Comparison of ENCODE assay signal across 8 mouse cellular contexts in the genomic region with DNA sequence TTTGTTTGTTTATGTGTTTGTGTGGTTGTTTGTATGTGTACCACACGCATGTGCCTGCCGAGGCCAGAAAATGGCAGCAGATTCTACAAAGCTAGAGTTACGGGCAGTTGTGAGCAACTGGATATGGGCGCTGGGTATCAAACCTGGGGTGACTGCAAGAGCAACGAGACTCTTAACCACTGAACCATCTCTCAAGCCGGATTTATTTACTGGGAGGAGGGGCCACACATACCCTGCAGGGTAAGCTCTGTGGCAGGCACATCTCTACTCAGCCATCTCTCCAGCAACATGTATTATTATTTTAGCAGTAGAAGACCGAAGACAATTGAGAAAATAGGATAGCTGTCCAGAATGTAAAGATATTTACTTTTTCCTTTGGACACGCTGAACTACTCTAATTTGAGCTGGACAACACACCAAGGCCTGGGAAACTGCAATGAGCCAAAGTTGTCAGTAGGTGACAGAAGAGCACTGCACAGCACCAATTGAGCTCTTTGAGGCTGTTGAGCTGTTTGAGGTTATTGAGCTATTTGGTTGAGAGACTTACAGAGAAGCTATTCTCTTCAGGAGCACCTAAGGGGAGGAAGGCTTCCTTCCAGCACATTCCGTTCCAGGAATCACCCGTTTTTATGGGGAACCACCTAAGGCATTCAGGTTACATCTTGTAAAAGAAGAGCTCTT.
DNase-seq lines count a peak whose midpoint lies in the region; ATAC-seq and TF ChIP-seq lines count a peak whose summit lies in the region.

No protein-coding gene starts in this region.

- H3K4me2 ChIP-seq in neural tube, embryonic 11.5 days (ENCODE audit: low read depth): no peak overlapping the region

- peak; percentile 62 to 64 for DNase-seq in B cell, adult 2 months
- peak; percentile 77 for DNase-seq in embryo, embryonic 11 days
- peak in 1 of 2 experiments; percentile 37 for DNase-seq in heart, adult 2 months
- DNase-seq in kidney, adult 9 months: peak; percentile 54
- DNase-seq in liver, adult 2 months (ENCODE audit: extremely low read depth, low read depth, low spot score): peak; percentile 26
- peak; percentile 45 for DNase-seq in neural tube, embryonic 11.5 days (ENCODE audit: low spot score)
- DNase-seq in thymus, postnatal 36 days: peak; percentile 34 to 41

- H3K9ac ChIP-seq in heart, adult 2 months (ENCODE audit: low read depth, low read length): no peak overlapping the region
- no peak overlapping the region for H3K9ac ChIP-seq in liver, adult 2 months (ENCODE audit: low read depth, low read length)
- H3K9ac ChIP-seq in neural tube, embryonic 11.5 days (ENCODE audit: low read length): no peak overlapping the region

- no peaks in the 10 kb centered on the region for H3K9me3 ChIP-seq in neural tube, embryonic 11.5 days (ENCODE audit: control insufficient read depth, low read length)

- ATAC-seq in activated CD4-positive, CD25-positive, alpha-beta regulatory T cell, adult 4 months: peak; percentile 74
- ATAC-seq in neural tube, embryonic 11.5 days (ENCODE audit: insufficient read depth, low FRiP score, low TSS enrichment): no peak; the same call in 1 of the 2 replicates

- no peak overlapping the region for H3K4me3 ChIP-seq in heart, adult 2 months
- H3K4me3 ChIP-seq in liver, adult 2 months (ENCODE audit: insufficient read depth, low read depth, low read length): no peak overlapping the region
- H3K4me3 ChIP-seq in neural tube, embryonic 11.5 days (ENCODE audit: low read depth, low read length): no peak overlapping the region

- peak; percentile 65; the same call in 1 of the 2 replicates for TF ChIP-seq EP300 in heart, adult 2 months (IDR thresholded peaks at IDR 0.05; ENCODE audit: insufficient read depth, low read depth, low read length)

- no peak overlapping the region for H3K27ac ChIP-seq in heart, adult 2 months
- H3K27ac ChIP-seq in liver, adult 2 months (replicated peaks; ENCODE audit: insufficient read depth, low read depth, low read length): no peak overlapping the region
- no peak overlapping the region for H3K27ac ChIP-seq in neural tube, embryonic 11.5 days (ENCODE audit: low read depth, low read length)

- 55% methylated on average over 10 of the region's 10 CpGs for WGBS in heart, adult 2 months
- 60% methylated on average over 10 of the region's 10 CpGs for WGBS in liver, adult 2 months
- WGBS in neural tube, embryonic 11.5 days: 64% methylated on average over 10 of the region's 10 CpGs

- TF ChIP-seq POLR2A in heart, adult 2 months (IDR thresholded peaks at IDR 0.05; ENCODE audit: insufficient read depth, low read depth, low read length): no peak
- no peak for TF ChIP-seq POLR2A in liver, adult 2 months (IDR thresholded peaks at IDR 0.05; ENCODE audit: extremely low read depth, insufficient read depth, low read length)

- H3K36me3 ChIP-seq in heart, adult 2 months (ENCODE audit: control insufficient read depth, insufficient read depth, low read length): no peaks in the 10 kb centered on the region; the same call in 1 of the 2 replicates
- no peaks in the 10 kb centered on the region for H3K36me3 ChIP-seq in liver, adult 2 months (ENCODE audit: control insufficient read depth, insufficient read depth, low read length)
- H3K36me3 ChIP-seq in neural tube, embryonic 11.5 days (ENCODE audit: control insufficient read depth, insufficient read depth, low read length): no peaks in the 10 kb centered on the region

- H3K79me2 ChIP-seq in heart, adult 2 months (replicated peaks; ENCODE audit: control insufficient read depth, insufficient read depth, low read length): no peaks in the 10 kb centered on the region
- no peaks in the 10 kb centered on the region for H3K79me2 ChIP-seq in liver, adult 2 months (ENCODE audit: control insufficient read depth, insufficient read depth, low read length)

- H3K4me1 ChIP-seq in heart, adult 2 months (ENCODE audit: control insufficient read depth, insufficient read depth, low read length): peaks cover 1% of the 10 kb centered on the region
- H3K4me1 ChIP-seq in liver, adult 2 months (ENCODE audit: control insufficient read depth, insufficient read depth, low read length): peaks cover 7% of the 10 kb centered on the region; the same call in 1 of the 2 replicates
- H3K4me1 ChIP-seq in neural tube, embryonic 11.5 days (ENCODE audit: control insufficient read depth, insufficient read depth, low read length): no peaks in the 10 kb centered on the region

- H3K27me3 ChIP-seq in heart, adult 2 months (ENCODE audit: control insufficient read depth, insufficient read depth, low read length): no peaks in the 10 kb centered on the region
- no peaks in the 10 kb centered on the region for H3K27me3 ChIP-seq in liver, adult 2 months (ENCODE audit: control insufficient read depth, insufficient read depth, low read length)
- H3K27me3 ChIP-seq in neural tube, embryonic 11.5 days (ENCODE audit: control insufficient read depth, insufficient read depth, low read length): no peaks in the 10 kb centered on the region

- intact Hi-C loops in heart, adult 2 months (cut with DNase I): loop anchor here (1.0 to 10.0 kb wide), 5 partner anchors 205 to 503 kb away; no protein-coding TSS in a partner anchor

- peak; percentile 89 for TF ChIP-seq CTCF in heart, adult 2 months (IDR thresholded peaks at IDR 0.05)
- TF ChIP-seq CTCF in liver, adult 2 months (IDR thresholded peaks at IDR 0.05; ENCODE audit: low read depth, low read length): peak; percentile 69
